Mouse (Mus musculus) cortical plate, adult 2 months (tissue): ENCODE measurements at regions not wholly inside any gene's neighbourhood (a gene's known extent, or its start where the extent isn't known, plus 50 kb on each side); places are given as distances from the start of the nearest gene placed in this dataset.

Experiments used
- CTCF ChIP-seq: fragments of 200-500 bp; IDR thresholded peaks from 2 replicates; pipeline ENCODE4 v1.5.1; 2011; ENCODE audit warnings: mild to moderate bottlenecking, control low read depth, low read length; ENCODE audit not compliant: insufficient read depth; ENCODE audit errors: extremely low read depth
- POLR2A ChIP-seq: fragments of 200-500 bp; IDR thresholded peaks from 2 replicates; pipeline ENCODE4 v1.6.1; 2011; ENCODE audit warnings: mild to moderate bottlenecking, low read length, control low read depth; ENCODE audit not compliant: insufficient read depth; ENCODE audit errors: extremely low read depth

DNA sequence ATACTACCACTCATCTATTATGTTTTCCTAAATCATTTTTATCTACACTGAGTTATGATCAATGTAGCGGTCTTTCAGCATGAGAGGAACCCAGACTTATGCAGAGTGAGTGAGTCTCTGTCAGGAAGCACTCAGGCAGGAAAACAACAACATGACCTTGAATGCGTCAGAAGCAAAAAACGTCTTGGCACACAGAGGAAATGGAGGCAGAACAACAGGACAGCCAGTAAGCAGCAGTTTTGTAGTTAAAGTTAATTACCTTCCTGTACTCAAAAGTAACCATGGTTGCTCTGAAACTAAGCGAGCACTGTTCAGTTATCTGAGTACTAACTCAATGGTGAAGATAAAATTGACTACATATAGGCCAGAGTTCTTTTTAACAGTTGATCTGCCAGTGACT lies 205.4 kb downstream of the Gm9733 start:
- TF ChIP-seq POLR2A (no peak), CTCF (no peak)
